33 mouse cellular contexts compared by ENCODE assay signal in genomic region chr7:44625241-44626067, GRCm38 (mm10). TPM values are rescaled to one million over a fixed set of nuclear protein-coding genes. Genes with fewer than 3 reads are reported as not detected.
DNase-seq lines count a peak whose midpoint lies in the region; ATAC-seq and TF ChIP-seq lines count a peak whose summit lies in the region.
"Had no signal": no experiment of that assay in that cellular context is flagged by ENCODE, and none has a peak within 500 bp of the region (broad histone marks: within the 10 kb centered on the region; RNA-seq: fewer than 3 reads in every experiment).

No protein-coding gene starts in this region.

- no peaks in the 10 kb centered on the region for H3K9me3 ChIP-seq in hindbrain, embryonic 13.5 days
- H3K9me3 ChIP-seq in midbrain, postnatal 0 days (ENCODE audit: low read length), result no peaks in the 10 kb centered on the region
- H3K9me3 ChIP-seq: forebrain, embryonic 13.5 days; heart, embryonic 13.5 days; hindbrain, embryonic 10.5 days; intestine, embryonic 15.5 days; limb, embryonic 10.5 days; limb, embryonic 15.5 days; neural tube, embryonic 15.5 days had no signal

- no peak overlapping the region for H3K9ac ChIP-seq in hindbrain, embryonic 13.5 days
- H3K9ac ChIP-seq in midbrain, postnatal 0 days (replicated peaks; ENCODE audit: low read length, poor library complexity, severe bottlenecking), result no peak overlapping the region
- H3K9ac ChIP-seq: forebrain, embryonic 13.5 days; heart, embryonic 13.5 days; intestine, embryonic 15.5 days; limb, embryonic 15.5 days; liver, embryonic 14.5 days; neural tube, embryonic 15.5 days had no signal

- no peak for TF ChIP-seq CTCF in cerebellum, adult 2 months (IDR thresholded peaks at IDR 0.05; ENCODE audit: borderline replicate concordance, insufficient read depth, low read depth, low read length)
- no peak for TF ChIP-seq CTCF in midbrain, postnatal 0 days (IDR thresholded peaks at IDR 0.05)

- H3K4me2 ChIP-seq in hindbrain, embryonic 13.5 days, result no peak overlapping the region
- no peak overlapping the region for H3K4me2 ChIP-seq in midbrain, postnatal 0 days (ENCODE audit: low read depth, low read length, poor library complexity, severe bottlenecking)
- H3K4me2 ChIP-seq: forebrain, embryonic 13.5 days; heart, embryonic 13.5 days; intestine, embryonic 15.5 days; limb, embryonic 15.5 days; neural tube, embryonic 15.5 days had no signal

- H3K4me3 ChIP-seq in cerebellum, adult 2 months (replicated peaks; ENCODE audit: insufficient read depth, low read depth, low read length), result peak overlapping the region; percentile 83
- no peak overlapping the region for H3K4me3 ChIP-seq in hindbrain, embryonic 13.5 days
- H3K4me3 ChIP-seq in midbrain, postnatal 0 days (ENCODE audit: low read depth, low read length), result no peak overlapping the region
- H3K4me3 ChIP-seq: forebrain, embryonic 13.5 days; heart, embryonic 13.5 days; hindbrain, embryonic 10.5 days; intestine, embryonic 15.5 days; layer of hippocampus, adult 2 months; limb, embryonic 10.5 days; limb, embryonic 15.5 days; neural tube, embryonic 15.5 days had no signal

- peak; percentile 63 for TF ChIP-seq POLR2A in cerebellum, adult 2 months (IDR thresholded peaks at IDR 0.05; ENCODE audit: borderline replicate concordance, insufficient read depth, low read length)

- H3K27me3 ChIP-seq in cerebellum, adult 2 months (ENCODE audit: control insufficient read depth, insufficient read depth, low read length), result no peaks in the 10 kb centered on the region
- peaks cover 19% of the 10 kb centered on the region for H3K27me3 ChIP-seq in hindbrain, embryonic 13.5 days
- no peaks in the 10 kb centered on the region for H3K27me3 ChIP-seq in midbrain, postnatal 0 days (ENCODE audit: insufficient read depth, low read length)
- H3K27me3 ChIP-seq: intestine, embryonic 15.5 days had no signal

- H3K36me3 ChIP-seq in hindbrain, embryonic 13.5 days, result no peaks in the 10 kb centered on the region
- no peaks in the 10 kb centered on the region for H3K36me3 ChIP-seq in midbrain, postnatal 0 days (ENCODE audit: insufficient read depth, low read length)
- H3K36me3 ChIP-seq: heart, embryonic 13.5 days; hindbrain, embryonic 10.5 days; intestine, embryonic 15.5 days; limb, embryonic 10.5 days; limb, embryonic 15.5 days; neural tube, embryonic 15.5 days had no signal

- peaks cover 34% of the 10 kb centered on the region for H3K4me1 ChIP-seq in cerebellum, adult 2 months (ENCODE audit: control insufficient read depth, insufficient read depth, low read length)
- H3K4me1 ChIP-seq in hindbrain, embryonic 13.5 days (replicated peaks), result peaks cover 7% of the 10 kb centered on the region; the same call in 1 of the 2 replicates
- no peaks in the 10 kb centered on the region for H3K4me1 ChIP-seq in midbrain, postnatal 0 days (ENCODE audit: insufficient read depth, low read length)
- H3K4me1 ChIP-seq: forebrain, embryonic 13.5 days; heart, embryonic 13.5 days; intestine, embryonic 15.5 days; limb, embryonic 10.5 days; limb, embryonic 15.5 days; neural tube, embryonic 15.5 days had no signal

- H3K27ac ChIP-seq in cerebellum, adult 2 months (ENCODE audit: insufficient read depth, low read length), result peak overlapping the region; percentile 98
- no peak overlapping the region for H3K27ac ChIP-seq in hindbrain, embryonic 13.5 days
- no peak overlapping the region for H3K27ac ChIP-seq in midbrain, postnatal 0 days (ENCODE audit: low read depth, low read length)
- H3K27ac ChIP-seq: forebrain, embryonic 13.5 days; heart, embryonic 13.5 days; hindbrain, embryonic 10.5 days; hindbrain, postnatal 0 days; intestine, embryonic 15.5 days; layer of hippocampus, adult 2 months; limb, embryonic 10.5 days; limb, embryonic 15.5 days; liver, embryonic 14.5 days; macrophage; neural tube, embryonic 15.5 days; stomach, postnatal 0 days had no signal

- WGBS in cerebellum, adult 2 months, result 9% methylated on average over 13 of the region's 13 CpGs
- 88% methylated on average over 13 of the region's 13 CpGs for WGBS in hindbrain, embryonic 13.5 days
- WGBS in midbrain, postnatal 0 days, result 90% methylated on average over 13 of the region's 13 CpGs

- ATAC-seq in hindbrain, embryonic 13.5 days (ENCODE audit: low FRiP score), result no peak
- ATAC-seq in granulocyte monocyte progenitor cell, adult 5-6 weeks (replicated peaks; ENCODE audit: poor library complexity, severe bottlenecking), result no peak
- no peak for ATAC-seq in midbrain, postnatal 0 days (ENCODE audit: low FRiP score)
- ATAC-seq: CD4-positive, CD25-positive, alpha-beta regulatory T cell, adult 4 months; forebrain, embryonic 13.5 days; hindbrain, postnatal 0 days; intestine, embryonic 15.5 days had no signal

- peak; percentile 76 for DNase-seq in heart, adult 11 months
- no peak for DNase-seq in heart, postnatal 36 days
- DNase-seq in cerebellum, adult 2 months, result peak; percentile 93 to 97
- DNase-seq in cerebellum, postnatal 14 days, result peak; percentile 92 to 94
- no peak for DNase-seq in midbrain, postnatal 0 days (ENCODE audit: low spot score)
- DNase-seq: adrenal gland, postnatal 14 days; gastrocnemius, postnatal 25 days; heart, postnatal 10 days; kidney, adult 2 months; kidney, postnatal 36 days; lung, adult 2 months; lung, postnatal 10 days; midbrain, embryonic 14.5 days; right cerebral cortex, postnatal 4 days; thymus, adult 18-20 months; thymus, postnatal 25 days had no signal

- intact Hi-C loops in heart, postnatal 36 days (cut with DNase I), result no loop called here

RNA-seq across cellular contexts. Expression of gene Kcnc3, which starts 35.0 kb away (rescaled TPM):
- 1 to 10 TPM; 2.0 to 2.3 TPM for total RNA-seq in heart, postnatal 36 days (2021)
- 368 and 423 TPM in 2 replicates for polyA plus RNA-seq in cerebellum, adult 2 months (2012; rRNA removed)
- 4.4 and 5.0 TPM in 2 replicates for polyA plus RNA-seq in hindbrain, embryonic 13.5 days (2015; fragmentation: Nextera tagmentation; extraction: Ambion mirVana)
- 0.36 and 0.92 TPM in 2 replicates for total RNA-seq in granulocyte monocyte progenitor cell, adult 5-6 weeks (2014; fragmentation: Nextera tagmentation)
- 0.05 TPM in 1 of 2 replicates, not detected in the other for total RNA-seq in granulocyte monocyte progenitor cell, adult 5-6 weeks (2017)
- total RNA-seq in midbrain, postnatal 0 days (2014; rRNA removed), result 17.2 and 25.4 TPM in 2 replicates
- 6.2 and 6.6 TPM in 2 replicates for polyA plus RNA-seq in midbrain, postnatal 0 days (2015; fragmentation: Nextera tagmentation; extraction: Ambion mirVana)

RNA-seq across cellular contexts. Expression of gene Myh14, which starts 45.2 kb away (rescaled TPM):
- 100 to 1,000 TPM in 1 of 2 experiments, 10 to 100 TPM in 1; 81.8 to 110 TPM for total RNA-seq in heart, postnatal 36 days (2021)
- polyA plus RNA-seq in cerebellum, adult 2 months (2012; rRNA removed), result 54.9 and 56.2 TPM in 2 replicates
- polyA plus RNA-seq in hindbrain, embryonic 13.5 days (2015; fragmentation: Nextera tagmentation; extraction: Ambion mirVana), result 1.9 and 2.3 TPM in 2 replicates
- total RNA-seq in granulocyte monocyte progenitor cell, adult 5-6 weeks (2014; fragmentation: Nextera tagmentation), result not detected in 2 replicates
- total RNA-seq in granulocyte monocyte progenitor cell, adult 5-6 weeks (2017), result not detected in 2 replicates
- 8.8 and 11.0 TPM in 2 replicates for total RNA-seq in midbrain, postnatal 0 days (2014; rRNA removed)
- polyA plus RNA-seq in midbrain, postnatal 0 days (2015; fragmentation: Nextera tagmentation; extraction: Ambion mirVana), result 6.9 and 7.9 TPM in 2 replicates
- polyA plus RNA-seq: CD4-positive, CD25-positive, alpha-beta regulatory T cell, adult 4 months; macrophage had no signal

RNA-seq across cellular contexts. Expression of gene Napsa, which starts 53.3 kb away (rescaled TPM):
- total RNA-seq in heart, postnatal 36 days (2021), result under 1 TPM; 0.43 to 0.78 TPM
- 0.26 and 0.43 TPM in 2 replicates for polyA plus RNA-seq in cerebellum, adult 2 months (2012; rRNA removed)
- 1.1 and 1.7 TPM in 2 replicates for polyA plus RNA-seq in hindbrain, embryonic 13.5 days (2015; fragmentation: Nextera tagmentation; extraction: Ambion mirVana)
- total RNA-seq in granulocyte monocyte progenitor cell, adult 5-6 weeks (2014; fragmentation: Nextera tagmentation), result 258 and 328 TPM in 2 replicates
- total RNA-seq in granulocyte monocyte progenitor cell, adult 5-6 weeks (2017), result 107 and 112 TPM in 2 replicates
- total RNA-seq in midbrain, postnatal 0 days (2014; rRNA removed), result not detected in 2 replicates
- polyA plus RNA-seq in midbrain, postnatal 0 days (2015; fragmentation: Nextera tagmentation; extraction: Ambion mirVana), result 0.79 and 0.82 TPM in 2 replicates
- total RNA-seq: hindbrain, postnatal 0 days; layer of hippocampus, adult 2 months; layer of hippocampus, postnatal 25 days; left cerebral cortex, adult 8-10 months had no signal

Comparison
In these comparisons a context has a peak if more than half of its experiments do, and no peak if none do; other contexts are left out.
1. DNase-seq: peak in heart, adult 11 months (single experiment), cerebellum, adult 2 months (2 of 2) and cerebellum, postnatal 14 days (2 of 2); none in heart, postnatal 36 days (0 of 2) and midbrain, postnatal 0 days (single experiment).
2. RNA of gene Napsa, which starts 53.3 kb away (total RNA-seq): 107 to 328 TPM in granulocyte monocyte progenitor cell, adult 5-6 weeks; 0.43 to 0.78 TPM in heart, postnatal 36 days and not detected in midbrain, postnatal 0 days; every median in the first group is over 10 times any median in the second.